Mouse (Mus musculus) left cerebral cortex, postnatal 4 days (tissue): ENCODE measurements around the gene Bicdl1. TPM values are rescaled to one million over a fixed set of nuclear protein-coding genes. Genes with fewer than 3 reads are reported as not detected.
A peak's percentile ranks its signal among the peaks of the same experiment; 100 is the strongest.
"Not testable (repeated sequence)": the region's sequence is repeated elsewhere in the genome, so short reads cannot be mapped to it uniquely, and the experiment has no call there.

Experiments
- DNase-seq: peaks from one replicate; pipeline ENCODE4 v3.0.0-alpha.2; 2022
- intact Hi-C: fragments of 180-260 bp; cut with DNase I; formaldehyde crosslinking; loops from one replicate; pipeline ENCODE4 v1.15.1; 2025
- total RNA-seq, 2 experiments: library from RNA; stranded (reverse); gene quantifications; 2 replicates each; pipeline ENCODE4 v1.2.3; 2021

Gene Bicdl1
- total RNA-seq, result 100 to 1,000 TPM; 144 to 151 TPM

- peak; percentile 74 for DNase-seq
- intact Hi-C loops, result loop anchor here (5.0 kb wide), 1 partner anchor 79 kb away; no protein-coding TSS in a partner anchor
Measured at GRCm38 (mm10) chr5:115731001-115731731, at the start of gene Bicdl1. Gene Bicdl1 (minus strand): TSS chr5:115731621.

- no peak for DNase-seq
- intact Hi-C loops, result no loop called here
Measured at GRCm38 (mm10) chr5:115776911-115777310, 45.5 kb upstream of the Bicdl1 start.

GRCm38 (mm10) chr5:115775350-115775749 lies 43.9 kb upstream of the Bicdl1 start:
- DNase-seq, result no peak
- intact Hi-C loops, result no loop called here

- intact Hi-C loops, result no loop called here
- no peak for DNase-seq
Measured at GRCm38 (mm10) chr5:115770048-115770447, 38.6 kb upstream of the Bicdl1 start.

GRCm38 (mm10) chr5:115769116-115769515 lies 37.7 kb upstream of the Bicdl1 start:
- intact Hi-C loops, result no loop called here

GRCm38 (mm10) chr5:115766821-115767220 lies 35.4 kb upstream of the Bicdl1 start:
- intact Hi-C loops, result no loop called here
- no peak for DNase-seq

More at GRCm38 (mm10) chr5:115769116-115769515, 37.7 kb upstream of the Bicdl1 start:
- DNase-seq, result no peak

GRCm38 (mm10) chr5:115763981-115764380 lies 32.6 kb upstream of the Bicdl1 start:
- no peak for DNase-seq
- intact Hi-C loops, result no loop called here

GRCm38 (mm10) chr5:115760903-115761302 lies 29.5 kb upstream of the Bicdl1 start:
- DNase-seq, result no peak
- intact Hi-C loops, result no loop called here

GRCm38 (mm10) chr5:115758431-115759180 lies 27.2 kb upstream of the Bicdl1 start:
- intact Hi-C loops, result no loop called here
- DNase-seq, result no peak

GRCm38 (mm10) chr5:115757516-115757915 lies 26.1 kb upstream of the Bicdl1 start:
- DNase-seq, result no peak
- intact Hi-C loops, result no loop called here

- intact Hi-C loops, result no loop called here
- DNase-seq, result no peak
Measured at GRCm38 (mm10) chr5:115755501-115755900, 24.1 kb upstream of the Bicdl1 start.

GRCm38 (mm10) chr5:115754831-115755230 lies 23.4 kb upstream of the Bicdl1 start:
- intact Hi-C loops, result no loop called here
- no peak for DNase-seq

- intact Hi-C loops, result no loop called here
Measured at GRCm38 (mm10) chr5:115752883-115753282, 21.5 kb upstream of the Bicdl1 start.

GRCm38 (mm10) chr5:115751916-115752315 lies 20.5 kb upstream of the Bicdl1 start:
- intact Hi-C loops, DNase-seq: not testable (repeated sequence)

More at GRCm38 (mm10) chr5:115752883-115753282, 21.5 kb upstream of the Bicdl1 start:
- no peak for DNase-seq

GRCm38 (mm10) chr5:115748316-115748715 lies 16.9 kb upstream of the Bicdl1 start:
- no peak for DNase-seq
- intact Hi-C loops, result no loop called here

- DNase-seq, result no peak
- intact Hi-C loops, result no loop called here
Measured at GRCm38 (mm10) chr5:115745319-115745718, 13.9 kb upstream of the Bicdl1 start.

- intact Hi-C loops, result no loop called here
- DNase-seq, result no peak
Measured at GRCm38 (mm10) chr5:115738032-115738431, 6.6 kb upstream of the Bicdl1 start.

GRCm38 (mm10) chr5:115734570-115734969 lies 3.1 kb upstream of the Bicdl1 start:
- intact Hi-C loops, result loop anchor here (5.0 kb wide), 1 partner anchor 82 kb away; no protein-coding TSS in a partner anchor
- no peak for DNase-seq

GRCm38 (mm10) chr5:115732849-115733216 lies 1.4 kb upstream of the Bicdl1 start:
- DNase-seq, result peak; percentile 83

GRCm38 (mm10) chr5:115732176-115732848 lies 891 bp upstream of the Bicdl1 start:
- intact Hi-C loops, result loop anchor here (5.0 kb wide), 1 partner anchor 80 kb away; no protein-coding TSS in a partner anchor
- peak; percentile 94 for DNase-seq

More at GRCm38 (mm10) chr5:115732849-115733216, 1.4 kb upstream of the Bicdl1 start:
- intact Hi-C loops, result loop anchor here (5.0 kb wide), 1 partner anchor 81 kb away; no protein-coding TSS in a partner anchor

GRCm38 (mm10) chr5:115731732-115732175 lies 333 bp upstream of the Bicdl1 start:
- intact Hi-C loops, result loop anchor here (5.0 kb wide), 1 partner anchor 79 kb away; no protein-coding TSS in a partner anchor
- DNase-seq, result peak; percentile 22
